Comparison of ENCODE assay signal across 23 mouse cellular contexts in genomic region chr17:62210441-62211025, GRCm38 (mm10).
"Had no signal": no experiment of that assay in that cellular context is flagged by ENCODE, and none has a peak within 500 bp of the region (broad histone marks: within the 10 kb centered on the region; RNA-seq: fewer than 3 reads in every experiment).

No protein-coding gene starts in this region.

- H3K4me3 ChIP-seq: heart, embryonic 10.5 days; heart, embryonic 13.5 days; heart, embryonic 15.5 days; hindbrain, embryonic 13.5 days; hindbrain, embryonic 15.5 days; limb, embryonic 10.5 days; limb, embryonic 12.5 days had no signal

- ATAC-seq: forebrain, postnatal 0 days; hindbrain, postnatal 0 days; intestine, embryonic 16.5 days had no signal

- H3K4me1 ChIP-seq: heart, embryonic 10.5 days; heart, embryonic 13.5 days; heart, embryonic 15.5 days; hindbrain, embryonic 13.5 days; hindbrain, embryonic 15.5 days; limb, embryonic 10.5 days; limb, embryonic 12.5 days had no signal

- H3K9me3 ChIP-seq: heart, embryonic 10.5 days; heart, embryonic 13.5 days; heart, embryonic 15.5 days; hindbrain, embryonic 13.5 days; hindbrain, embryonic 15.5 days; limb, embryonic 10.5 days; limb, embryonic 12.5 days had no signal

- H3K9ac ChIP-seq: forebrain, postnatal 0 days; heart, embryonic 13.5 days; heart, embryonic 15.5 days; hindbrain, embryonic 13.5 days; hindbrain, embryonic 15.5 days; limb, embryonic 12.5 days had no signal

- H3K27me3 ChIP-seq: heart, embryonic 13.5 days; heart, embryonic 15.5 days; hindbrain, embryonic 13.5 days; hindbrain, embryonic 15.5 days; limb, embryonic 12.5 days had no signal

- DNase-seq: forebrain, postnatal 0 days; gastrocnemius, postnatal 14 days; gastrocnemius, postnatal 36 days; heart, adult 11 months; heart, postnatal 14 days; heart, postnatal 36 days; kidney, adult 11 months; kidney, adult 2 months; kidney, adult 9 months; kidney, postnatal 14 days; kidney, postnatal 36 days; layer of hippocampus, adult 9-11 months; layer of hippocampus, postnatal 36 days; liver had no signal

- H3K36me3 ChIP-seq: heart, embryonic 10.5 days; heart, embryonic 13.5 days; heart, embryonic 15.5 days; hindbrain, embryonic 13.5 days; hindbrain, embryonic 15.5 days; limb, embryonic 10.5 days; limb, embryonic 12.5 days had no signal

- H3K27ac ChIP-seq: heart, embryonic 10.5 days; heart, embryonic 13.5 days; heart, embryonic 15.5 days; hindbrain, embryonic 13.5 days; hindbrain, embryonic 15.5 days; hindbrain, postnatal 0 days; limb, embryonic 10.5 days; limb, embryonic 12.5 days had no signal

- H3K4me2 ChIP-seq: heart, embryonic 13.5 days; heart, embryonic 15.5 days; hindbrain, embryonic 13.5 days; hindbrain, embryonic 15.5 days; limb, embryonic 12.5 days had no signal
